ENCODE assay signal across 14 mouse cellular contexts in the genomic region with DNA sequence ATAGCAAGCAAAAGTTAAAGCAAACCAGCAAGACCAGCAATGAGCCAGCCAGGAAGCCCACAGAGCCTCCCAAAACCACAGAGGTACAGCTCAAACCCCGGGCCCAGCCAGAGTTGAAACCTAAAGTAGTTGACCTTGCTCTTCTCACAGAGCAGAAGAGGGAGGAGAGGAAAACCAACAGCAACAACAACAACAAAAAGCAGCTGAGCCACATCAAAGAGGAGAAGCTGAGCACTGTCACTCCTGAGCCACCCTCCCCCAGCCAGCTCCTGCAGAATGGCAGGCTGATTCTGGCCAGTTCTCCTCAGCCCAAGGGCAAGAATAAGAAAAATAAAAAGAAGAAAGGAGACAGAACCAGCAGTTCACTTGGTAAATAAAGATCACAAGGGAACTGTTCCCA. TPM values are rescaled to one million over a fixed set of nuclear protein-coding genes. Genes with fewer than 3 reads are reported as not detected.
DNase-seq lines count a peak whose midpoint lies in the region; ATAC-seq lines count a peak whose summit lies in the region.
"Had no signal": no experiment of that assay in that cellular context is flagged by ENCODE, and none has a peak within 500 bp of the region (broad histone marks: within the 10 kb centered on the region; RNA-seq: fewer than 3 reads in every experiment).

No protein-coding gene starts in this region.

- H3K9ac ChIP-seq in liver, embryonic 12.5 days: no peak overlapping the region
- H3K9ac ChIP-seq: intestine, embryonic 15.5 days had no signal

- H3K4me1 ChIP-seq in liver, embryonic 12.5 days: peaks cover 37% of the 10 kb centered on the region
- H3K4me1 ChIP-seq: forebrain, embryonic 10.5 days; intestine, embryonic 15.5 days had no signal

- WGBS in liver, embryonic 12.5 days (ENCODE audit: insufficient replicate concordance): 33% methylated on average over 1 of the region's 1 CpGs

- no peak overlapping the region for H3K4me2 ChIP-seq in liver, embryonic 12.5 days
- H3K4me2 ChIP-seq: intestine, embryonic 15.5 days had no signal

- no peak for ATAC-seq in liver, embryonic 12.5 days
- ATAC-seq in activated CD4-positive, CD25-positive, alpha-beta regulatory T cell, adult 4 months: peak; percentile 78
- ATAC-seq: intestine, embryonic 15.5 days; midbrain, embryonic 16.5 days had no signal

- peaks cover 88% of the 10 kb centered on the region for H3K36me3 ChIP-seq in liver, embryonic 12.5 days

- H3K9me3 ChIP-seq in liver, embryonic 12.5 days (replicated peaks): no peaks in the 10 kb centered on the region
- H3K9me3 ChIP-seq: forebrain, embryonic 10.5 days; intestine, embryonic 15.5 days; megakaryocyte, embryonic 14.5 days had no signal

- H3K27ac ChIP-seq in liver, embryonic 12.5 days: peak overlapping the region; percentile 50
- H3K27ac ChIP-seq: forebrain, embryonic 10.5 days; intestine, embryonic 15.5 days had no signal

- H3K4me3 ChIP-seq in liver, embryonic 12.5 days: no peak overlapping the region
- H3K4me3 ChIP-seq: forebrain, embryonic 10.5 days; intestine, embryonic 15.5 days; megakaryocyte, embryonic 14.5 days had no signal

- H3K27me3 ChIP-seq in liver, embryonic 12.5 days (replicated peaks): no peaks in the 10 kb centered on the region
- H3K27me3 ChIP-seq: intestine, embryonic 15.5 days; megakaryocyte, embryonic 14.5 days had no signal

- DNase-seq in adrenal gland, adult (ENCODE audit: inconsistent age in 2 of 2, low spot score in 1 of 2): peak; percentile 45 to 57
- DNase-seq in adrenal gland, adult 8-10 months: no peak
- DNase-seq in liver: no peak
- DNase-seq in thymus, postnatal 14 days: peak; percentile 53
- DNase-seq in cerebellum, adult 11-12 months: no peak
- DNase-seq in cerebellum, adult 18-20 months: no peak
- DNase-seq: cerebellum, adult 2 months; spleen, adult 18-20 months had no signal

RNA-seq across cellular contexts. Expression of a gene that starts 47.7 kb away (rescaled TPM):
- 10 to 100 TPM; 16.3 to 32.3 (median 24.3) TPM for total RNA-seq in adrenal gland, adult 8-10 months (2022)
- 7.4 and 10.9 TPM in 2 replicates for polyA plus RNA-seq in liver, embryonic 12.5 days (2016; fragmentation: Nextera tagmentation; extraction: Ambion mirVana)
- 10 to 100 TPM; 23.4 to 24.8 TPM for polyA plus RNA-seq in activated CD4-positive, CD25-positive, alpha-beta regulatory T cell, adult 4 months (2017; shearing (Covaris generic))

RNA-seq across cellular contexts. Expression of a gene that starts 59.6 kb away (rescaled TPM):
- total RNA-seq in adrenal gland, adult 8-10 months (2022): 10 to 100 TPM; 11.5 to 23.9 (median 17.8) TPM
- polyA plus RNA-seq in liver, embryonic 12.5 days (2016; fragmentation: Nextera tagmentation; extraction: Ambion mirVana): 4.0 and 5.0 TPM in 2 replicates
- 1 to 10 TPM; 4.0 to 9.6 TPM for polyA plus RNA-seq in activated CD4-positive, CD25-positive, alpha-beta regulatory T cell, adult 4 months (2017; shearing (Covaris generic))

Comparison
In these comparisons a context has a peak if more than half of its experiments do, and no peak if none do; other contexts are left out.
1. DNase-seq: peak in adrenal gland, adult (2 of 2) and thymus, postnatal 14 days (single experiment); none in adrenal gland, adult 8-10 months (single experiment), liver (single experiment), cerebellum, adult 11-12 months (single experiment) and cerebellum, adult 18-20 months (0 of 2).